Mouse (Mus musculus) cerebellum, adult (tissue): Measurements from ENCODE around the gene Cers1.
A peak's percentile ranks its signal among the peaks of the same experiment; 100 is the strongest.

ENCODE experiments used
- ATAC-seq: cut with Nextera tagmentation; 2 replicates; pipeline ENCODE4 v1.9.2; 2017; ENCODE audit warnings: mild to moderate bottlenecking, moderate library complexity, mixed read lengths; ENCODE audit not compliant: insufficient number of reproducible peaks, low FRiP score, low TSS enrichment

The Cers1 gene

DNA sequence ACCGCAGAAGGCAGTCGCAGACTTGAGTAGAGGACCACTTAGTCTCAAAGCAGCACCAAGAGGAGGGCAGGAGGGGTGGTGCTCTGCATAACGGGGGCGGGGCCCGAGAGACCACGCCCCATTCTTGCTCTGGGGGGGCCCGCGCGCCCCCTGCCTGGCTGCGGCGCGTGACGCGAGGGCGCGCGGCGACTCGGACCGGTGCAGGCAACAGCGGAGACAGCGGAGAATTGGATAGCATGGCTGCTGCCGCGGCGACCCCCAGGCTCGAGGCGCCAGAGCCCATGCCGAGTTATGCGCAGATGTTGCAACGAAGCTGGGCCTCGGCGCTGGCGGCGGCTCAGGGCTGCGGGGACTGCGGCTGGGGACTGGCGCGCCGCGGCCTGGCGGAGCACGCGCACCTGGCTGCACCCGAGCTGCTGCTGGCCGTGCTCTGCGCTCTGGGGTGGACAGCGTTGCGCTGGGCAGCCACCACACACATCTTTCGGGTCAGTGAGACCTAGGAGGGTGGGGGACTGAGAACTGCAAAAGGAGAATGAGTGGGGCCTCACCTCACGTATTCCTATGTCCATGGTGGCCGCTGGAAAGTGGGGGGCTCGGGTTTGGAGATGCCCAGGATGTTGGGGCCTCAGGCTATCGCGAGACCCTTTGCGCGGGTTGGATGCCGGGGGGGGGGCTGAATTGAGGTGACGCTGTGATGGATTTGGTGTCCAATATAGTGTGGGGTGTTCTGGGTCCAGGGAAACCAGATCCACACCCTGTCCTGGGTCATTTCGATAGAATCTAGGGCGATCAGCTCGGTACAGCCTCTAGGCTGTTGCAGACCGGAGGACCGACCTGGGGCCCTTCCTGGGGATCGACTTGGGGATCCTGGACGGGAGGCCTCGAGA lies at the start of gene Cers1:
TSS of gene Cers1 (plus strand) at position 152 of the 887 bp plus-strand sequence.
- peak; percentile 23; the same call in 1 of the 2 replicates for ATAC-seq

DNA sequence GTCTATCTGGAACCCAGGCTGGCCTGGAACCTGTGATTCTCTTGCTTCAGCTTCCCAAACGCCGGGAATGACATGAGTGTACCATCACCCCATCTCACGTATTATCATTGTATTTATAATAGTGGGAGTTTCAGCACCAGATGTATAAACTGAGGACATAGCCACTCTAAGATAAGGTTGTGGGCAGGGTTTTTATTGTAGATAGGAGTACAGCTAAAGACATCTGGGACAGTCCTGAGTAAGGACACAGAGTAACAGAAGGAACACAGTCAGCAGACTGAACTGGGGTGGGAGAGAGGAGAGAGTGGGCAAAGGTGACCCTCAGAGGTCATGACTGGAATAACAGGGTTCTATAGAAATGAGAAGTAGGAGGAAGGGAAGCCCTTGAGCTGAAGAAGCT lies 47.9 kb upstream of the Cers1 start:
- ATAC-seq, result no peak

DNA sequence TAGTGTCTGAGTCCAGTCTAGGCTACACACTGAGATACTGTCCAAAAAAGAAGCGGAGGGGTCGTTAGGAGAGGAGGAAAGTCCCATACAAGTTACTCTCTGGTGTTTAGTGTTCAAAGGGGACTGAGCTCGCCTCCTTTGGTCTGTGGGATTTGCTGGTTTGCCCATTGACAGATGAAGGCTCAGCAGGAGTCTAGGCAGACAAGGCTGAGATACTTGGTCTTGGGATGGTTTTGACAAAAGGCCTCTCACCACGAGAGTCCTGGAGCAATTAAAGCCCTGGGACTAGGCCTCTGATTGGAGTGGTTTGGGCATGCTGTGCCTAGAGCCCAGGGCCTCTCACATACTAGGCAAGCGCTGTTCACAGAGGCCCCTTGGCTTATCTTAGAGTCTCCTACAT lies 47.3 kb upstream of the Cers1 start:
- ATAC-seq, result 0 out of 2 replicates have a peak, but pooled peaks have one; percentile 29

DNA sequence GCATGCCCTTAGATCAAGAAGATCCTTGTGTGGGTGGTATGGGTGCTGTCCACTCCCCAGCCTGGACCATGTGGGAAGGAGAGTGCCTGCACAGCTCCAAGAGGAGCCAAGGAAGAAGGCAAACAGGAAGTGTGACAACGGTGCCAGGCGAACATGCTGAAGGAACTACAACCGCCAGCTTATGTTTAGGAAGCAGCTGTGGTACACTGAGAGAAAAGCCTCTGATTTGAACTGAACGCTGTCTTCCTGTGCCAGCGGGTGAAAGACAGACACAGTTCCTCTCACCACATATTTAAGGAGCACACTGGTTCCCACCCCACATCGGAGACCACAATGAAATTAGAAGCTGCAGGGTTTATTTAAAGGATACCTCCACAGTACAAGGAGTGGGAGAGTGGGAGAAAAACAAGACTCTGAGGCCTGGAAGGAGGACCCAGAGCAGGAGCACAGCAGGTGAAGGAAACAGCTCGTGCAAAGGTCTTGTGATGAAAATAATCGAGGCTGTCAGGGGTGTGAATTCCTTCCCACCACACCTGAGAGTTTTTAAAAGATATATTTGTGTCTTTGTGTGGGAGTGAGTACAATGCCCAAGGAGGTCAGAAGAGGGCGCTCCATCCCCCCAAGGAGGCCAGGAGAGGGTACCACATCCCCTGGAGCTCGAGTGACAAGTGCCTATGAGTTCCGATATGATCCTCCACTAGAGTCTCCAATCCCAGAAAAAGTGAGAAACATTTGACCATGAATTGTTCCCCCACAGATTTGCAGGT lies 46.6 kb upstream of the Cers1 start:
- ATAC-seq, result no peak

DNA sequence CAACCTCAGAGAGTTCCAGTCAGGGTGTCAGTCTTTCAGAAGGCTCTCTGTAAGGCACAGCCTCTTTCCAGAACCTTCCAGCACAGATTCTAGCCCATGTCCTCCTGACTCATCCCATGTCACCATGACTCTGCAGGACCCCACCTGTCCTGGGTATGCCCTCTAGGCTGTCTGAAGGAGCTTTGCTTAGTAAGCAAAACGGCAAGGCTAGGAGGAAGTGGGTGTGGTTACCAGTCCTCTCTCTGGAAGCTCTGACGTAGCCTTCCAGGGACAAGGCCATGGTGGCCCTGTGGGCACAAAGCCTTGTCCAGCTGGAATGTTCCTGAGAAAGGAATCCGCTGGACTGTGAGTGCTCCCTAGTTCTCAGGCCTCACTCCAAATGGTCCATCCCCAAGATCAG lies 42.6 kb upstream of the Cers1 start:
- ATAC-seq, result no peak

DNA sequence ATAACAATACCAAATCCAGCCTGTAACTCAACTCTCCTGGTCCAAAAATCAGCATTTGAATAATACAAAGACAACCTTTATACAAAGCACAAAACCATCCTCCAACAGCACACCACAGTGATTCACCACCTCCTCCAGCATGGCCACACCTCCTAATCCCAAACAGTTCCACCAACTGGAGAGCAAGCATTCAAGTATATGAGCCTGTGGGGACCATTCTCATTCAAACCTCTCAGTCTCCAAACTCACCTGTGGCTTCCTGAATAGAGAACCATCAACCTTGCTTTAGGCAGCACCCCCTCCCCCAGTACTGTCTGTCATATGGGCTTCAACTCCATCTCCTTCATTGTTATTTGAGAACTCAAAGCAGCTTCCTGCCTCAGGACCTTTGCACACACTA lies 41.2 kb upstream of the Cers1 start:
- no peak for ATAC-seq

DNA sequence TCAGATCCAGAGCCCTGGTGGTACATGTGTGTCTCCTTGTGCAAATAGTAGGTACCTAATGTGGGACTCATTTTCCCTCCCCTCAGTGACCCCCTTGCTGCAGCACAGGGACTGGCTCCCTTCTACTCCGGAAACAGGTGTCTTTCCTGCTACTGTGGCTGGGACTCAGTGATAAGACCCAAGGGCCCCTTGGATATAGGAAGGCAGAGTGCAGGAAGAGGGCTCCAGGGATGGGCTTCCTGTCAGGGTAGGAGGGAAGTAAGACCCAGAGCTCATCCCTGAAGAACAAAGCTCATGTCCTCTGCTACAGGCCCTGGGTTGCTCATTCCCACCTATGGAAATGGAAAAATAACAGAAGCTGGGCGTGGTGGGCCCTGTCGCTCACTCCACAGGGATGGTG lies 39.1 kb upstream of the Cers1 start:
- ATAC-seq, result no peak

DNA sequence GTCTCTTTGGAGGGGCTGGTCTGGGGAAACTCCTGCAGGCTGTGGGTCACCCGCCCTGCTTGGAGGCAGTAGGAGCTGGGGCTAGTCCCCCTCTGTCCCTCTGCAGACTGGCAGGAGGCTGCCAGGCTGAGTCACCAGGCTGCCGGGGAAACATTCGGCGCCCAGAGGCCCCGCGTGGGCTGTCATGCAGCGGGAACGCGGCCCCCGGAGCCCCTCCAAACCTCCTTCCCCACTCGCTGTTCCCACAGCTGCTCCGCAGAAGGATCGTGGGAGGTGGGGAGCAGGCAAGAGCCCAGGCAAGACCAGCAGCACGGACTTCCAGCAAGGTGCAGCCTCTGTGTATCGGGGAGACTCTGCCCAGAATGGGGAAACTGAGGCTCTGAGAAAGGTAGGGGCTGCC lies 37.4 kb upstream of the Cers1 start:
- no peak for ATAC-seq

DNA sequence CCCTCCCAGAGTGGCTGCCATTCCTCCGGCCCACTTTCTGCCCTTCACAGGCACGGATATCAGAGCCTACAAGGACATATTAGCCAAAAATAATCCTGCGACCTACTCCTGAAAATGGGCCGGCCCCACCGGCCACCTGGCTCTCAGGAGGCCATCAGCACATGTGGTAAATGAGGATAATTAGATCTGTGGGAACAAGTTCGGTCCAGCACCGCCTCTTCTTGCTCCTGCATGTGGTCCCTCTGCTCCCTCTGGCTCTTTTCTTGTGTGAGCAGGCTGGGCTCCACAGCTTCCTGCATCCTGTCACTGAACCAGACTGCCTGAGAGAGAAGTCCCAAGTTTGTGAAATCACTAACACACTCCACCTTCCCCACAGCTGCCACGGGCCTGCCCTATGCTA lies 36.3 kb upstream of the Cers1 start:
- ATAC-seq, result peak; percentile 56; the same call in 1 of the 2 replicates

DNA sequence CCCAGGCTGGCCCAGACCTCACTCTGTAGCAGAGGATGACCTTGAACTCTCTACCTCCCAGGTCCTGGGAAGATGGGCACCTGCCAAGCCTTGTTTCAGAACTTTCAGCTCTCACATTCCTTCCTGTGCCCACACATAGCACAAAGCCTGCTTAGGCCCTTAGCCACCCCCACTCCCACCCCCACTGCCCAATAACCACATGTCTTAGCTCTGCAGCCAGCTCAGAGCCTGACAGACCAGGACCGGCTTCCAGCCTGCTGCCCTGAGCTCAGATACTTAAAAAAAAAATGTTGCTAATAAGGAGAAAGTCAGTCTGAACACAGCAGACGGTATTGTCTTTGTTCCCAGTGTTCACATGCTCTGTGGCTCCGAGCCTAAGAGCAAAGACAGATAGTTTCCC lies 34.6 kb upstream of the Cers1 start:
- no peak for ATAC-seq

DNA sequence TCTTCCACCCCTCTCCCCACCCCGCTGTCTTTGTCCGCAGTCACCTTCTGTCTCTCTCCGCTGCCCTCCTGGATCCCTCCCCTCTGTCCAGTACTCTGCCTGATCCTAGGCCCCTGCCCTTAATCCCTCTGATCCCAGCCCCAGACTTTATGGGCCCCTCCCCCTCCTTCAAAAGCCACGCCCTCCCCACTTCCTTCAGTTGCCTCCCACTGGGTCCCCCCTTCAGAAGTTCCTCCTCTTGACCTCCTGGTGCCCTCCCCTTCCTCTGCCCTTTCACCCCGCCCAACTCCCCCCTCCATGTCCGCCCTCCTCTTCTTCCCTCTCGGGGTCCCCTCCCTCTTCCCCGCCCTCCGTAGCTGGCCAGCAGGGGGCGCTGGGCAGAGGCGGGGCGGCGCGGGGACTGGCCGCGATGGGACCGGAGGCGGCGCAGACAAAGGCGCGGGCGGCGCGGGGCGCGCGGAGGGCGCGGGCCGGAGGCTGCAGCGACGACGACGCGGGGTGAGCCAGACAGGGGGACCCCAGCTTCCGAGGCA lies 32.9 kb upstream of the Cers1 start, which contains the start of gene Homer3:
TSS of gene Homer3 (plus strand) at position 225 of the 533 bp plus-strand sequence.
- ATAC-seq, result 0 out of 2 replicates have a peak, but pooled peaks have one; percentile 33

DNA sequence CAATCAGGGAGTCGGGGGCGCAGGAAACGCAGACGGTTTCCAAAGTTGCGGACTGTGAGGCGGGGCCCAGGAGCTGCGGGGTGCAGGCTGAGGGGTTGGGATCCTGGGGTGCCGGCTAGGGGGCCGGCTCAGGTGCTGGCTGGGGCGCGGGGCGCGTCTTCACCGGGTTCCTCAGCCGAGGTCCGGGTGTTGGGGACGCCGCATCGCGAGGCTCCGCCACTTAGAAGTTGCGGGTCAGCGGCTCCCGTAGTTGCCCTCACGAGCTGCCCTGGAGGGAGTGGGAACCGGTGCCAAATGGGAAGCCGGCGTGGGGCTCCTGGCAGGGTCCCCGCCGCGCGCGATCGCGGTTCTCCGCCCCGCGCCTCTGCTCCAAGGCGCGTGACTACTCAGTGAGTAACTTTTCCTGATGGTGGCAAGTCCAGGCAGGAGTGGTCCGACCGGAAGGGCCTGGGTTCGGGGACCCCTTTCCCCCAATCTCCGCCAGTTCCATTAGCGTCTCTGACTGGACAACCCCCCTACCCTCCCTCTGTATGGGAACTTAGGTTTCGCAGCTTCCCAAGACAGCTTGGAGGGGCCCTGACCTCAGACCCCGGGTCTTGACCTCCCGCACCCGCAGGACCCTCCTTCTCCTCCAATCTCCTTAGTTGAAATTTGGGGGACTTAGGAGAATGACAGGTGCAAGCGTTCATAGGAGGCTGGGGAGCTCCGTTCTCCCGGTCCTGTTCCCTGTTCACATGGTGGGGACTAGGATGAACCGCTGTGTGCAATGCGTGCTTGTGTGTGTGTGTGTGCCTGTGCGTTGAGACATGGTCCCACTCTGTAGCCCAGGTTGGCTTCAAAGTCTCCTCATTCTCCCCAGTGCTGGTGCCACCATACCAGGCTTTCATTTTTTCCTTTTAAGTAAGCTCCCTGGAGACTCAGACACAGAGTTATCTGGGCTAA lies 32.2 kb upstream of the Cers1 start:
- ATAC-seq, result no peak

DNA sequence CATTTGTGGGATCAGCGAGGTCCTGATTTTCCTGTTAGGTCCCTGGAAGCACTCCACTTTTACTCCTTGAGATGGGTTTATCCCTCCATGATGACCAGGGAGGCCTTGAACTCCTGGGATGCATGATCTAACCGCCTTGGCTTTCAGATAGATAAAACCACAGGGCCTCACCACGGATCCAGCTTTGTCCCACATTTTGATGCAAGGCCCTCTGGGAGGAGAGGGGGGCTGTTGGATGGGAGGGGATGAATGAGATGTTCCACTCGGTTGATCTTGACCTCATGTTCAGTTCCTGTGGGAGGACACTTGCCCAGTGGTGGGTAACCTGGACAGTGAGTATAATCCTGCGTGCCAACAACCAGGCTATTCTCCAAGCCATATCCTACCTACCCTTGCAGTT lies 31.2 kb upstream of the Cers1 start:
- ATAC-seq, result no peak

DNA sequence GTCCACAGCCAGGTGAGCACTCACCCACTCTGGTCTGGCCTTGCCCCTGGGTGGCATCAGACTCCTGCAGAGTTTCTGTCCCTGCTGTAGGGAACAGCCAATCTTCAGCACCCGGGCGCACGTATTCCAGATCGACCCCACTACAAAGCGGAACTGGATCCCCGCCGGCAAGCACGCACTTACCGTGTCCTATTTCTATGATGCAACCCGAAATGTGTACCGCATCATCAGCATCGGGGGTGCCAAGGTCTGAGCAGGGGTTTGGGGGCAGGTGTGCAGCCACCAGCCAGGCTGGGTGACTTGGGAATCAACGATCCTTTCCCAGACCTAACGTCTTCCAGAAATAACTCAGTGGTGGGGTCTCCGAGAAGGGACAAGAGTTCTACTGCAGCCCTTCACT lies 30.3 kb upstream of the Cers1 start:
- no peak for ATAC-seq

DNA sequence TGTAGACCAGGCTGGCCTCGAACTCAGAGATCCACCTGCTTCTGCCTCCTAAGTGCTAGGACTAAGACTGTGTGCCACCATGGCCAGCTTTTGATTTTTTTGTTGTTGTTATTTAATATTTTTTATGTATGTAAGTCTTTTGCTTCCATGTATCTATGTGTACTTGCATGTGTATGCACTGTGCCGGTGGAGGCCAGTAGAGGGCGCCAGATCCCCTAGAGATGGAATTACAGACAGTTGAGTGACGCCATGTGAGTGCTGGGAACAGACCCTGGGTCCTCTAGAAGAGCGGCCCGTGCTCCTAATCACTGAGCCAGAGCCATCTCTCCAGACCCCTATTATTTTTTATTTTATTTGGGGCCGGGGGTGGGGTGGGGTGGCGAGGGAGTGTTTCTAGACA lies 28.8 kb upstream of the Cers1 start:
- ATAC-seq, result no peak

DNA sequence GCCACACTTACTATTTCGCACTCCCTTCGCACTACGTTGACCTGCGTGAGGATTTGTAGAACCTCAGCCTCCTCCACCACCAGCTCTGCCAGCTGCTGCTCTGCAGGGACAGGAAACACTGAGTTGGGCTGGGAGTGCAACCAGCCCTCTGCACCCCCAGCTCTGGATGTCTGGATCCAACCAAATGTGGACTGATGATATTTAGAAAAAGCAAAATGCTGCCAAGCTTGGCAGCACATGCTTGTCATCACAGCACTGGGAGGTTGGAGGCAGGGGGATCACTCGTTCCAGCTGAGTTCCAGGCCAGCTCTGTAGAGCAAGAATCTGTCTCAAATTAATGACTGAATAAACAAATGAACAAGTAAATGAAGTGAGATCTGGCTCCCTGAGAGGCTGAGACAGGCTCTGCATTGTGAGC lies 21.6 kb upstream of the Cers1 start:
- no peak for ATAC-seq

DNA sequence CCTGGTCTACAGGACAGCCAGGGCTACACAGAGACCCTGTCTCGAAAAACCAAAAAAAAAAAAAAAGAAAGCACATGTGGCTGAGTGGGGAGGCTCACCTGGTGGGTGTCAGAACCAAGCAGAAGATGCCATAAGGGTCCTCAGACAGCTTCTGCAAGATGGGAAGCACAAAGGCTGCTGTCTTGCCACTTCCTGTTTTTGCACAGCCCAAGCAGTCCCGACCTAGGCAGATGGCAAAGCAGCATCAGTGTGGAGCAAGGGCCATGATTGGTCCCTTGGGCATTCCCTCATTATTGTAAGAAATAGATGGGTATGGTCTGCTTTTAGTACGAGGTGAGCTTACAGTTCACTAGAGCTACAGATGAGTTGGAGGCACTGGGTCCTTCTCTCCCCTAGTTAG lies 14.7 kb upstream of the Cers1 start:
- ATAC-seq, result no peak

DNA sequence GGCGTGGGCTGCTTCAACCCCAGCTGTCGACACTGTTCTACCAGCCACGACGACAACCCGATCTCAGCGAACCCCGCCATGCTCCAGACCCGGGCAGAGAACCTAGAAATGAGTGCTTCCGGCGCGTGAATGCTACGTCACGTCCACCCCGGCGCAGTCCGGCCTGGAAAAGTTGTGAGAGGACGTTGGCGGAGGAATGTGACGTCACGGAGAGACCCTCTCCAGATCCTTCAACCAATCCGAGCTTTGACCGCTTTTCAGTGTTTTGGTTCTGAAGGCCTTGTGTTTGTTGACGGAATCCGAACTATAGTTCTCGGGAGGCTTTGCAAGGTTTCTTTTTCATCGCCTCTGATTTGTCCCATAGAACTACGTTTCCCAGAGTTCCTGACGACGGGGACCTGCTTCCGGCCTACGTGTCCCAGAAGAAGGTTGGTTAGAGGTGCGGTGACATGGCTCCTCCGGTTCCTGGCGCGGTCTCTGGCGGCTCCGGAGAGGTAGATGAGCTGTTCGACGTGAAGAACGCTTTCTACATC lies 13.2 kb upstream of the Cers1 start, which contains the start of the genes Ddx49 and Cope:
TSS of gene Ddx49 (minus strand) at position 132 of the 533 bp plus-strand sequence.
TSS of gene Cope (plus strand) at position 161 of the 533 bp plus-strand sequence.
- peak; percentile 90 for ATAC-seq

DNA sequence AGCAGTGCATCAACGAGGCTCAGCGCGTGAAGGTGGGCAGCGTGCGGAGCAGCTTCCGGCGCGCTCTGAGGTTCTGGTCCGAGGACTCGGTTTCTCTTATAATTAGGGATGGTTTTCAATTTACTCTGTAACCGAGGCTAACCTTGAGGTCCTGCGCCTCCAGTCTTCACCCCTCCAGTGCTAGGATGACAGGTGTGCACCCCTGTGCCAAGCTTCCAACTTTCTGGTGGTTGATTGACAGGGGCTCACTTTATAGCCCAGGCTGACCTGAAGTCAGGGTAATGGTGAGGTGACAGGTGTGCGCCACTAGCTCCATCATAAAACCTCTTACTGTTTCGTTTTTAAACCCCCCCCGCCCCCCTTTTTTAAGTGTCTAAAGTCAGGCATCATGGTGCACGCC lies 12.7 kb upstream of the Cers1 start:
- ATAC-seq, result no peak; the same call in 1 of the 2 replicates

DNA sequence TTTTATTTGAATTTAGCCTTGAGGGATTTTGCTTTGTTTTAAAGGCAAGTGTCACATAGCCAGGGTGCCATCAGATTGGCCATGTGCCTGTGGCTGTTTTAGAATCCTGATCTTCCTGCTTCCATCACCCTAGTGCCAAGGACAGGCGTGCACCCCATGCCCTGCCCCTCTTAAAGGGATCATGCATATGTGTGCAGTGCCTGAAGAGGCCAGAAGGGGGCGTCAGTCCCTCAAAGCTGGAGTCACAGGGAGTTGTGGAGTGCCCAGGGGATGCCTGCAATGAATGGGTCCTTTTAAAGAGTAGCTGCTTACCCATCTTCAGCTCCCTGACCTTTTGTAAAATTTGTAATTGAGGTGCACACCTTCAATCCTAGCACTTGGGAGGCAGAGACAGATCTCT lies 6.3 kb upstream of the Cers1 start:
- no peak for ATAC-seq
